Mouse (Mus musculus) neural tube, embryonic 14.5 days (tissue): Measurements from ENCODE around the gene Atg2a. TPM values are rescaled to one million over a fixed set of nuclear protein-coding genes. Genes with fewer than 3 reads are reported as not detected.

Experiments used
- ATAC-seq: fragments of 200-750 bp; cut with Nextera tagmentation; 2 replicates; pipeline ENCODE4 v1.8.0; 2017; ENCODE audit warnings: low read depth, mild to moderate bottlenecking, moderate TSS enrichment, moderate library complexity
- H3K27ac ChIP-seq: fragments of 300-500 bp; sonication (generic); 2 replicates; pipeline ENCODE4 v1.5.1; 2014; ENCODE audit warnings: low read depth, mild to moderate bottlenecking, control low read depth, low read length, moderate library complexity, mixed read lengths
- H3K27me3 ChIP-seq: fragments of 300-500 bp; sonication (generic); 2 replicates; pipeline ENCODE4 v1.6.1; 2014; ENCODE audit warnings: low read length; ENCODE audit not compliant: control insufficient read depth, insufficient read depth
- H3K36me3 ChIP-seq: fragments of 300-500 bp; sonication (generic); 2 replicates; pipeline ENCODE4 v1.6.1; 2014; ENCODE audit warnings: low read length, mixed read lengths; ENCODE audit not compliant: control insufficient read depth, insufficient read depth
- H3K4me1 ChIP-seq: fragments of 300-500 bp; sonication (generic); 2 replicates; pipeline ENCODE4 v1.6.1; 2014; ENCODE audit warnings: low read length; ENCODE audit not compliant: control insufficient read depth, insufficient read depth
- H3K4me2 ChIP-seq: fragments of 300-500 bp; sonication (generic); 2 replicates; pipeline ENCODE4 v1.6.1; 2014; ENCODE audit warnings: mild to moderate bottlenecking, low read depth, low read length, control low read depth
- H3K4me3 ChIP-seq: fragments of 300-500 bp; sonication (generic); 2 replicates; pipeline ENCODE4 v1.5.1; 2014; ENCODE audit warnings: low read depth, low read length, control low read depth, mixed read lengths
- H3K9ac ChIP-seq: fragments of 300-500 bp; sonication (generic); replicated peaks from 2 replicates; pipeline ENCODE4 v1.6.1; 2014; ENCODE audit warnings: low read depth, mild to moderate bottlenecking, control low read depth, low read length, mixed read lengths
- H3K9me3 ChIP-seq: fragments of 300-500 bp; sonication (generic); 2 replicates; pipeline ENCODE4 v1.6.1; 2016; ENCODE audit warnings: low read length; ENCODE audit not compliant: control insufficient read depth
- WGBS: fragments of 180-500 bp; shearing (Covaris S2); extraction: QIAGEN DNeasy Blood & Tissue Kit; methylation state at CpG from one replicate; pipeline ENCODE4 v1.1.7; 2014; 5-methylcytosine and 5-hydroxymethylcytosine counted together
- polyA plus RNA-seq: library from polyadenylated mRNA; unstranded; fragments of >200 nt; fragmentation: Nextera tagmentation; extraction: Ambion mirVana; gene quantifications from 2 replicates; pipeline ENCODE4 v1.2.1, GENCODE M21; 2014

Atg2a gene
- polyA plus RNA-seq, 1 experiment from 2014 or later: 16.1 TPM

DNA sequence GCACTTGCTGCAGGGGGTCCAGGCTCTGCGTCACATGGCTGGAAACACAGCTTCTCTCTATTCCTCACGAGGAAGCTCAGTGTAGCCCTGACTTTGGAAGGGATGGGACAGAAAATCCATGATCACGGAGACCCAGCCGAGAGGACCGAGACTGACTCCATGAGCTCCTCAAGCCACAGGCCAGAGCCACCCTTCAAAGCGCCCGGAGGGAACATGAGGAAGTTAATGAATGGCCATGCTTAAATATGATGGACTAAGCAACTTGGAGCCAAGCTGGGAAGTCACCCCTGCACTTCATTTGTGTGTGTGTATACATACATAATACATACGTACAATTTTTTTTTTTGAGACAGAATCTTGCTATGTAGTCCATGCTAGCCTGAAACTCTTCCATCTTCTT is 29.7 kb downstream of the Atg2a start:
- WGBS: 44% methylated on average over 8 of the region's 8 CpGs
- Histone ChIP-seq H3K4me1 (no peaks in the 10 kb centered on the region), H3K9me3 (no peaks in the 10 kb centered on the region)

DNA sequence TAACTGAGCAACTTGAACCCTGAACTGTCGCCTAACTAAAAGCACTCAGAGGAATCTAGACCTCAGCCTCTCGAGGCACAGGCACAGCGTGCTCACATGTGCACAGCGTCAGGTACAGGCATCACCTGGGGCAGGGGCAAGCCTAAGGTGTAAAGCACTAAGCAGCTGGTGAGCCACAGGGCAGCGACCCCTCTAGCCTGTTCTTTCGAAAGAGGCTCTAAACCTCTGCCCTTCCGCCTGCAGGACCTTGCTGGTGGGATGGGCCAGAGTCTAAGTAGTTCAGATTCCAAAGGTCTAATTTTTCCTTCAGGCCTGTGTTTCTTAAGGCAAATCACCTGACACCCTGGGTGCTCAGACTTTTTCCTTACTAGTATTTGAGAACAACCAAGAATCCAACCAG is 30.6 kb downstream of the Atg2a start:
- Histone ChIP-seq H3K4me3 (no peak overlapping the region), H3K36me3 (no peaks in the 10 kb centered on the region), H3K9me3 (no peaks in the 10 kb centered on the region), H3K27me3 (no peaks in the 10 kb centered on the region), H3K4me2 (no peak overlapping the region), H3K4me1 (no peaks in the 10 kb centered on the region), H3K27ac (no peak overlapping the region), H3K9ac (no peak overlapping the region)
- 70% methylated on average over 7 of the region's 7 CpGs for WGBS
- ATAC-seq: no peak

More for the DNA sequence above, 29.7 kb downstream of the Atg2a start:
- H3K27me3 ChIP-seq: no peaks in the 10 kb centered on the region
- no peaks in the 10 kb centered on the region for H3K36me3 ChIP-seq
- H3K4me2 ChIP-seq: no peak overlapping the region
- H3K4me3 ChIP-seq: no peak overlapping the region
- H3K27ac ChIP-seq: no peak overlapping the region
- no peak overlapping the region for H3K9ac ChIP-seq
- no peak for ATAC-seq

DNA sequence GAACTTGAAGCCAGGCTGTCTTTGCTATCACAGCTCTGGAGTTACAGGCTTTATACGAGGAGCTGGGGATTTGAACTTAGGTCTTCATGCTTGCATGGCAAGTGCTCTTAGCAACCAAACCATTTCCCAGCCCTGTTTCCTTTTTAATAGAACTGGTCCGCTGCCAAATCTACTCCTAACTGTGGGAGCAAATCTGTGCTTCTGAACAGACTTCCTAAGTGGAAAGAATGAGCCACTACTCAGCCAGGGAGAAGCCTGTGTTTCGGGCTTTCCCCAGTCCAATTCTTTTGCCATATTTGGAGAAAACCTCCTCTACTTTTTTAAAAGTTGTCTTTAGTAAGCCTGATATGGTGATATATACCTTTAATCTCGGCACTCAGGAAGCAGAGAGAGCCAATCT is 31.3 kb downstream of the Atg2a start:
- no peak overlapping the region for H3K27ac ChIP-seq
- whole genome bisulfite sequencing: 86% methylated on average over 4 of the region's 4 CpGs
- peaks cover under 1% of the 10 kb centered on the region; the same call in 1 of the 2 replicates for H3K4me1 ChIP-seq
- no peak overlapping the region for H3K4me2 ChIP-seq
- no peaks in the 10 kb centered on the region for H3K9me3 ChIP-seq
- ATAC-seq: no peak
- no peaks in the 10 kb centered on the region for H3K27me3 ChIP-seq
- H3K36me3 ChIP-seq: no peaks in the 10 kb centered on the region
- H3K4me3 ChIP-seq: no peak overlapping the region
- H3K9ac ChIP-seq: no peak overlapping the region

DNA sequence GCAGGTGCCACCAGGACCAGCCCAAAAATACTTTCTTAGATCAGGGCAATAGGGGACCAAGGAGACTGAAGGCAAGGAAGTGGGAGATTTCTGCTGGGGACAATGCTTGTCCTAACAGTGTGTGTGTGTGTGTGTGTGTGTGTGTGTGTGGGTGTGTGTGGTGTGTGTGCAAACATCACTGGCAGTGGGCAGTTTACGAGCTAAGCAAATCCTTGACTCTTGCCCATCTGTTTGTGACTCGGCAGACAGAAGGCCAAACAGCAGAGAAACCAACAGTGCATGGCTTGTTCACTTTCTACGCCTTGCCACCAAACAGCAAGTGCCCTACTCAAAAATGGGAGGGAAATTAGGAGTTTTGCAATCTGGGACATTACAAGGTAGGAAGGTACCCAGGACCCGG is 32.1 kb downstream of the Atg2a start:
- Histone ChIP-seq H3K4me3 (no peak overlapping the region), H3K36me3 (no peaks in the 10 kb centered on the region), H3K4me2 (no peak overlapping the region), H3K27me3 (no peaks in the 10 kb centered on the region), H3K9me3 (no peaks in the 10 kb centered on the region), H3K27ac (no peak overlapping the region), H3K9ac (no peak overlapping the region), H3K4me1 (peaks cover 9% of the 10 kb centered on the region)
- ATAC-seq: no peak
- 83% methylated on average over 4 of the region's 4 CpGs for WGBS

DNA sequence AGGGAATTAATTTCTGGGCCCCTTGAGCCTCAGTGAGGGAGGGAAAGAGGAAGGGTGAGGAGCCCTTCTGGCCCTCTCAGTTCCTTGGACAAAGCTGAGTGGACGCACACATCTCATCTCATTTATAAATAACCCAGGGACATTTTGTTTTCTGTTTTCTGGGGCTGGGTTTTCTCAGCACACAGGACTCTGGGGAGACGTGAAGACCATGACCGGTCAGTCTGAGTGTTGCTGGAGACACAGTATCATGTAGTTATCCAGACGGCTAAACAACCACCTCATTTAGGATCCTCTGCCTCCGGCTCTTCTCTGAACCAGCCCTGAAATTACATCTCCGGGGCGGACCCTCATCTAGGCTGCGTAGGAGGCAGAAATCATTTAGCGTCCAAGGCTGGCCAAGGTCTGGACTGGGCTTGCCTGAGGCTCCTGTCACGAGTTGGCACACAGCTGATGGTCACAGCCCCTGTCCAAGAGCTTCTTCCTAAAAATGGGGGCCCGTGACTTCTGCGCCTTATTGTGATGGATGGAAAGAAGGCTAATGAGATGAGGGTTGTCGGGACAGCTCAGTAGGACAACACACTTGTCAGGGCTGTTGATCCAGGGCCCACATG is 32.6 kb downstream of the Atg2a start:
- Histone ChIP-seq H3K27me3 (no peaks in the 10 kb centered on the region), H3K9ac (no peak overlapping the region), H3K4me1 (peaks cover 14% of the 10 kb centered on the region), H3K9me3 (no peaks in the 10 kb centered on the region), H3K4me3 (no peak overlapping the region), H3K27ac (no peak overlapping the region), H3K36me3 (no peaks in the 10 kb centered on the region), H3K4me2 (no peak overlapping the region)
- no peak for ATAC-seq
- 89% methylated on average over 13 of the region's 13 CpGs for WGBS

DNA sequence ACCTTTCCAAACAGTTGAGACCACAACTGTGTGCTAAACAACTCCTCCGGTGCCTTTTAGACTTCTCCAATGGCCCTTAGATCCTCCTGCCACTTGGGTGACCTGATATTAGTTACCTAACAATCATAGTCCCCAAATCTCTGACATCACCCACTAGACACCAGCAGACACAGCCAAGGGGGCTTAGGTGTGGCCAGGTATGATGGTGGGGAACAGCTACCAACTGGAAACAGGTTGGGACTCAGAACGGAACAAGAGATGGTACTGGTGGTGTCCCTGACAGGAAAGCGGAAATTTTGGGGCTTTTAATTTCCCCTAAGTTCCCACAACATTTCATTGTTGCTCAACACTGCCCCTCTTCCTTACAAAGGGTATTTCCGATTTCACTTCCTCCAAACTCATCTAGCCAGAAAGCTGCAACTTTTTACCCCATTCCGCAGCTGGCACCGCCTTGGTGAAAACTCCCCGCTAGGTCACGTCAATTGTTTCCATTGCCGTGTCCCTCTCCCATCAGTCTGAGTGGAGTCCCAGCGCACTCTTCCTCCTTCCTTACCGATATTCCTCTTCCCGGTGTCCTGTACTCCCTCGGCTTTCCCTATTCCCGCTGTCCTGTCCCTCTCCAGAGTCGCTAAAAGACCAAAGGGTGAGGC is 34.4 kb downstream of the Atg2a start:
- peak overlapping the region; percentile 100 for H3K4me2 ChIP-seq
- peak overlapping the region; percentile 79 for H3K4me3 ChIP-seq
- ATAC-seq: peak; percentile 33
- H3K9ac ChIP-seq: peak overlapping the region; percentile 65
- H3K4me1 ChIP-seq: peaks cover 24% of the 10 kb centered on the region
- H3K27me3 ChIP-seq: no peaks in the 10 kb centered on the region
- peak overlapping the region; percentile 56 for H3K27ac ChIP-seq
- no peaks in the 10 kb centered on the region for H3K9me3 ChIP-seq
- H3K36me3 ChIP-seq: peaks cover 3% of the 10 kb centered on the region; the same call in 1 of the 2 replicates
- WGBS: 8% methylated on average over 15 of the region's 15 CpGs

DNA sequence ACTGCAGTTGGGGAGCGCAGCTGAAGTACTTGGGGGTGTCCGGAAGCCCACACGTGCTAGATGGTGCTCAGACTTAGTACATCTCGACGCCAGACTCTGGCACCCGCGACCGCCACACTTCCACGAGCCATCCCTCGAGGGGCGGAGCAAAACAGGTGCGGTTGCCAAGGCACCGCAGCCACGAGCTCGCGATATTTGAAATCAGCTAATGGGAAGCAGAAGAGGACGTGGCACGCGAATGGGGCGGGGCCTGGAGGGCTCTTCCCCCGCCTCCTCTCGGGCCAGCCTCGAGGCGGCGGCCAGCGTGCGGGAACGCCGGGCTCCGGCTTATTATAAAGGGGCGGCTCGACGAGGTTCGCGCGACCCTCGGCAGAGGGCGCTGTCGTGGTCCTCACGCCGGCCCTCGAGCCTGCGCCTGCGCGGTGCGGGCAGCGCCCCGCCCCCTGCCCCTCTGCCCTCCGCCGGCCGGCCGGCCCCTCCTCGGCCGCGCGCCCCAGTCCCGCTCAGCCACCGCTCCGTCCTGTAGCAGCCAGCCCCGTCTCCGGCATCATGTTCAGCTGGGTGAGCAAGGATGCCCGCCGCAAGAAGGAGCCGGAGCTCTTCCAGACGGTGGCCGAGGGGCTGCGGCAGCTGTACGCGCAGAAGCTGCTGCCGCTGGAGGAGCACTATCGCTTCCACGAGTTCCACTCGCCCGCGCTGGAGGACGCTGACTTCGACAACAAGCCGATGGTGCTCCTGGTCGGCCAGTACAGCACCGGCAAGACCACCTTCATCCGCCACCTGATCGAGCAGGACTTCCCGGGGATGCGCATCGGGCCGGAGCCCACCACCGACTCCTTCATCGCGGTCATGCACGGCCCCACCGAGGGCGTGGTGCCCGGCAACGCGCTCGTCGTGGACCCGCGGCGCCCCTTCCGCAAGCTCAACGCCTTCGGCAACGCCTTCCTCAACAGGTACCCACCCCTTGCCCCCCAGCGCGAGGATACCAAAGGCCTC is 35.3 kb downstream of the Atg2a start, which contains the start of gene Ehd1:
Ehd1 (plus strand) TSS at position 300 of the 996 bp plus-strand sequence.
- H3K4me2 ChIP-seq: peak within 1 kb of the TSS; percentile 100
- peaks cover 12% of the 10 kb centered on the region for H3K36me3 ChIP-seq
- H3K27ac ChIP-seq: peak within 1 kb of the TSS; percentile 77
- H3K4me1 ChIP-seq: peaks cover 24% of the 10 kb centered on the region
- H3K9me3 ChIP-seq: no peaks in the 10 kb centered on the region
- WGBS: under 1% methylated on average over 89 of the region's 106 CpGs
- H3K4me3 ChIP-seq: peak within 1 kb of the TSS; percentile 79
- peak; percentile 95 for ATAC-seq
- no peaks in the 10 kb centered on the region for H3K27me3 ChIP-seq
- H3K9ac ChIP-seq: peak within 1 kb of the TSS; percentile 72

DNA sequence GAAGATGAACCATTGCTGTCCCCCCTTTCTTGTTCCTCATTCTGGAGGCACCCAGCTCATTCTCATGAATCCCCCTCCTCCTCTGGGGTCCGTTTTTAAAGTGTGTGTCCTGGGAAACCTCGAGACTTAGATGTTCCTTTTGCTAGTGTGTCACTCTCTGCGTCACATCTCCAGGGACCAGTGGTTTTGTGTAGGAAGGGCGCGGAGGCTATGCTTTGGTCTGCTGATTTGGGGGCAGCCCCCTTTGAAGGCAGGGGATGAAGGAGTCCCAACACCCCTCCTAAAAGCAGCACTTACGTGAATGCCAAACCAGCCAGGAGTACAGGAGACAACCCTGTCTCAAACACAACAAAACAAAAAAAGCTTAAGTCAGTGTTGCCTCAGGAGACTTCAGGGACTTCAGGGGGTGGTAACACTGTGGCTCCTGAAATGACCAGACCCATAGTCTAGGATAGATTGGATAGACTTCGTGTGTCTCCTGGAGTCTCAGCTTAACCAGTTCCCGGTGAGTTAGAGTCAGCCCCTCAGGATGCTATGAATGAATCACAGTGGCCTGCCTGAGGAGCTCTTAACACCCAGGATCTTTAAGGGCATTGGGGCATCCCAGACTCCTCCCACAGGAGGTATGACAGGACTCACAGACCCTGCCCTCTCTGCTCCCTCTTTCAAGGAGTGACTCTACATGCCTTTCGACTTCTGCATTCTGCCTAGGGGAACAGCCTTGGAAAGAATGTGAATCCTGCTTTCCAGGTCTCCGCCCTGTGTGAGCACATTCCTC is 36.4 kb downstream of the Atg2a start:
- no peak for ATAC-seq
- H3K27me3 ChIP-seq: no peaks in the 10 kb centered on the region
- H3K4me1 ChIP-seq: peaks cover 24% of the 10 kb centered on the region
- peaks cover 18% of the 10 kb centered on the region for H3K36me3 ChIP-seq
- H3K9me3 ChIP-seq: no peaks in the 10 kb centered on the region
- peak overlapping the region; percentile 72 for H3K9ac ChIP-seq
- H3K4me3 ChIP-seq: peak overlapping the region; percentile 79
- peak overlapping the region; percentile 100 for H3K4me2 ChIP-seq
- H3K27ac ChIP-seq: no peak overlapping the region
- WGBS: 7% methylated on average over 10 of the region's 10 CpGs
